Comparison of ENCODE assay signal across 16 mouse cellular contexts in genomic region chr1:179106103-179106701, GRCm38 (mm10).
A peak's percentile ranks its signal among the peaks of the same experiment; 100 is the strongest.
DNase-seq lines count a peak whose midpoint lies in the region; ATAC-seq and TF ChIP-seq lines count a peak whose summit lies in the region.
"Had no signal": no experiment of that assay in that cellular context is flagged by ENCODE, and none has a peak within 500 bp of the region (broad histone marks: within the 10 kb centered on the region; RNA-seq: fewer than 3 reads in every experiment).

No protein-coding gene starts in this region.

- whole genome bisulfite sequencing in stomach, embryonic 16.5 days, result 77% methylated on average over 18 of the region's 18 CpGs
- WGBS in stomach, postnatal 0 days, result 76% methylated on average over 18 of the region's 18 CpGs
- 38% methylated on average over 18 of the region's 18 CpGs for WGBS in hindbrain, embryonic 12.5 days
- WGBS in midbrain, embryonic 13.5 days, result 17% methylated on average over 18 of the region's 18 CpGs

- no peak overlapping the region for H3K27ac ChIP-seq in stomach, embryonic 16.5 days (ENCODE audit: low read length)
- no peak overlapping the region for H3K27ac ChIP-seq in stomach, postnatal 0 days (replicated peaks)
- H3K27ac ChIP-seq in hindbrain, embryonic 12.5 days, result peak overlapping the region; percentile 56
- H3K27ac ChIP-seq in midbrain, embryonic 13.5 days, result peak overlapping the region; percentile 31
- H3K27ac ChIP-seq: heart, adult 2 months; left cerebral cortex, adult 2 months had no signal

- peaks cover 6% of the 10 kb centered on the region; the same call in 1 of the 2 replicates for H3K4me1 ChIP-seq in stomach, embryonic 16.5 days (ENCODE audit: control insufficient read depth, insufficient read depth, low read length)
- H3K4me1 ChIP-seq in stomach, postnatal 0 days (replicated peaks; ENCODE audit: control insufficient read depth, insufficient read depth), result no peaks in the 10 kb centered on the region
- peaks cover 27% of the 10 kb centered on the region for H3K4me1 ChIP-seq in hindbrain, embryonic 12.5 days
- peaks cover 30% of the 10 kb centered on the region for H3K4me1 ChIP-seq in midbrain, embryonic 13.5 days (replicated peaks)

- H3K9ac ChIP-seq in stomach, embryonic 16.5 days (ENCODE audit: low read length), result no peak overlapping the region
- H3K9ac ChIP-seq in stomach, postnatal 0 days (ENCODE audit: low read length), result no peak overlapping the region
- H3K9ac ChIP-seq in hindbrain, embryonic 12.5 days, result no peak overlapping the region
- H3K9ac ChIP-seq in midbrain, embryonic 13.5 days (replicated peaks), result no peak overlapping the region
- H3K9ac ChIP-seq: lung, embryonic 14.5 days had no signal

- intact Hi-C loops in left cerebral cortex, postnatal 4 days (cut with DNase I), result no loop called here
- intact Hi-C loops in gastrocnemius, postnatal 36 days (cut with DNase I), result loop anchor here (10.0 kb wide), 1 partner anchor 91 kb away; no protein-coding TSS in a partner anchor

- ATAC-seq in stomach, embryonic 16.5 days (ENCODE audit: insufficient read depth, low FRiP score), result peak; percentile 29; the same call in 1 of the 2 replicates
- ATAC-seq in stomach, postnatal 0 days (ENCODE audit: low FRiP score, low TSS enrichment), result no peak
- peak; percentile 69 for ATAC-seq in hindbrain, embryonic 12.5 days (ENCODE audit: low FRiP score)
- ATAC-seq in midbrain, embryonic 13.5 days, result peak; percentile 70

- H3K27me3 ChIP-seq in stomach, embryonic 16.5 days (ENCODE audit: control insufficient read depth, insufficient read depth, low read length), result no peaks in the 10 kb centered on the region
- H3K27me3 ChIP-seq in stomach, postnatal 0 days (ENCODE audit: control insufficient read depth, insufficient read depth, low read length), result no peaks in the 10 kb centered on the region
- H3K27me3 ChIP-seq in hindbrain, embryonic 12.5 days, result peaks cover 14% of the 10 kb centered on the region; the same call in 1 of the 2 replicates
- peaks cover 50% of the 10 kb centered on the region for H3K27me3 ChIP-seq in midbrain, embryonic 13.5 days

- TF ChIP-seq CTCF in stomach, postnatal 0 days (IDR thresholded peaks at IDR 0.05; ENCODE audit: low read depth), result no peak

- no peaks in the 10 kb centered on the region for H3K9me3 ChIP-seq in stomach, embryonic 16.5 days (replicated peaks; ENCODE audit: control insufficient read depth, low read length)
- H3K9me3 ChIP-seq in stomach, postnatal 0 days (ENCODE audit: control insufficient read depth, low read length), result no peaks in the 10 kb centered on the region
- no peaks in the 10 kb centered on the region for H3K9me3 ChIP-seq in hindbrain, embryonic 12.5 days (replicated peaks)
- no peaks in the 10 kb centered on the region for H3K9me3 ChIP-seq in midbrain, embryonic 13.5 days

- TF ChIP-seq EP300 in stomach, postnatal 0 days (optimal IDR thresholded peaks at IDR 0.05), result no peak

- no peak overlapping the region for H3K4me2 ChIP-seq in stomach, embryonic 16.5 days (ENCODE audit: low read depth, low read length)
- H3K4me2 ChIP-seq in stomach, postnatal 0 days (replicated peaks; ENCODE audit: low read depth), result no peak overlapping the region
- H3K4me2 ChIP-seq in hindbrain, embryonic 12.5 days (replicated peaks), result peak overlapping the region; percentile 28
- H3K4me2 ChIP-seq in midbrain, embryonic 13.5 days (replicated peaks), result peak overlapping the region; percentile 4
- H3K4me2 ChIP-seq: lung, embryonic 14.5 days had no signal

- no peak for DNase-seq in stomach, postnatal 0 days (ENCODE audit: low spot score)
- DNase-seq in retina, postnatal 1 day, result peak; percentile 67
- DNase-seq in left cerebral cortex, postnatal 4 days, result no peak
- DNase-seq in cerebellum, postnatal 4 days (ENCODE audit: low spot score in 2 of 2), result no peak
- no peak for DNase-seq in gastrocnemius, postnatal 36 days
- DNase-seq: adrenal gland, postnatal 25 days; heart, adult 2 months; kidney, adult 11 months; kidney, postnatal 4 days; lung, embryonic 14.5 days; thymus, adult 2 months had no signal

- no peaks in the 10 kb centered on the region for H3K36me3 ChIP-seq in stomach, embryonic 16.5 days (ENCODE audit: control insufficient read depth, insufficient read depth, low read length)
- H3K36me3 ChIP-seq in stomach, postnatal 0 days (ENCODE audit: control insufficient read depth, insufficient read depth, low read length), result no peaks in the 10 kb centered on the region
- H3K36me3 ChIP-seq in hindbrain, embryonic 12.5 days, result no peaks in the 10 kb centered on the region
- H3K36me3 ChIP-seq in midbrain, embryonic 13.5 days, result no peaks in the 10 kb centered on the region

- no peak overlapping the region for H3K4me3 ChIP-seq in stomach, embryonic 16.5 days (replicated peaks; ENCODE audit: low read length)
- H3K4me3 ChIP-seq in stomach, postnatal 0 days (ENCODE audit: low read depth, low read length), result no peak overlapping the region
- H3K4me3 ChIP-seq in hindbrain, embryonic 12.5 days, result no peak overlapping the region
- H3K4me3 ChIP-seq in midbrain, embryonic 13.5 days (replicated peaks), result no peak overlapping the region
- H3K4me3 ChIP-seq: erythroblast, embryonic 14.5 days; heart, adult 2 months; left cerebral cortex, adult 2 months had no signal

Comparison
In these comparisons a context has a peak if more than half of its experiments do, and no peak if none do; other contexts are left out.
1. H3K27ac ChIP-seq: peak in hindbrain, embryonic 12.5 days (single experiment) and midbrain, embryonic 13.5 days (single experiment); none in stomach, embryonic 16.5 days (single experiment) and stomach, postnatal 0 days (single experiment).
2. H3K4me2 ChIP-seq: peak in hindbrain, embryonic 12.5 days (single experiment) and midbrain, embryonic 13.5 days (single experiment); none in stomach, embryonic 16.5 days (single experiment) and stomach, postnatal 0 days (single experiment).